Mouse (Mus musculus) hindbrain, embryonic 16.5 days (tissue): Measurements from ENCODE around the gene Fasl. TPM values are rescaled to one million over a fixed set of nuclear protein-coding genes. Genes with fewer than 3 reads are reported as not detected.

Source experiments
- ATAC-seq: fragments of 200-750 bp; cut with Nextera tagmentation; 2 replicates; pipeline ENCODE4 v1.8.0; 2017; ENCODE audit warnings: moderate TSS enrichment, moderate library complexity
- H3K27ac ChIP-seq: fragments of 300-500 bp; sonication (generic); 2 replicates; pipeline ENCODE4 v1.5.1; 2014; ENCODE audit warnings: low read depth, mild to moderate bottlenecking, control low read depth, low read length, moderate library complexity
- H3K27me3 ChIP-seq: fragments of 300-500 bp; sonication (generic); replicated peaks from 2 replicates; pipeline ENCODE4 v1.6.1; 2014; ENCODE audit warnings: low read length; ENCODE audit not compliant: control insufficient read depth, insufficient read depth
- H3K36me3 ChIP-seq: fragments of 300-500 bp; sonication (generic); 2 replicates; pipeline ENCODE4 v1.6.1; 2014; ENCODE audit warnings: mild to moderate bottlenecking, low read length, moderate library complexity, mixed read lengths; ENCODE audit not compliant: control insufficient read depth, insufficient read depth
- H3K4me1 ChIP-seq: fragments of 300-500 bp; sonication (generic); 2 replicates; pipeline ENCODE4 v1.6.1; 2014; ENCODE audit warnings: low read depth, low read length; ENCODE audit not compliant: control insufficient read depth, insufficient read depth
- H3K4me2 ChIP-seq: fragments of 300-500 bp; sonication (generic); 2 replicates; pipeline ENCODE4 v1.6.1; 2014; ENCODE audit warnings: mild to moderate bottlenecking, low read length, control low read depth, moderate library complexity
- H3K4me3 ChIP-seq: fragments of 300-500 bp; sonication (generic); 2 replicates; pipeline ENCODE4 v1.5.1; 2014; ENCODE audit warnings: mild to moderate bottlenecking, low read length, control low read depth, moderate library complexity
- H3K9ac ChIP-seq: fragments of 300-500 bp; sonication (generic); 2 replicates; pipeline ENCODE4 v1.6.1; 2014; ENCODE audit warnings: low read depth, mild to moderate bottlenecking, control low read depth, low read length, moderate library complexity
- H3K9me3 ChIP-seq: fragments of 300-500 bp; sonication (generic); 2 replicates; pipeline ENCODE4 v1.6.1; 2014; ENCODE audit warnings: mild to moderate bottlenecking, low read length, moderate library complexity; ENCODE audit not compliant: control insufficient read depth
- WGBS: fragments of 180-500 bp; shearing (Covaris S2); extraction: QIAGEN DNeasy Blood & Tissue Kit; methylation state at CpG from one replicate; pipeline ENCODE4 v1.1.7; 2014; 5-methylcytosine and 5-hydroxymethylcytosine counted together
- polyA plus RNA-seq: library from polyadenylated mRNA; unstranded; fragments of >200 nt; fragmentation: Nextera tagmentation; extraction: Ambion mirVana; gene quantifications from 2 replicates; pipeline ENCODE4 v1.2.1, GENCODE M21; 2015

Gene Fasl
- polyA plus RNA-seq, 1 experiment from 2014 or later, result 0.08 TPM

- Histone ChIP-seq H3K27me3 (no peaks in the 10 kb centered on the region), H3K36me3 (no peaks in the 10 kb centered on the region), H3K9ac (no peak overlapping the region), H3K4me3 (no peak overlapping the region), H3K4me2 (no peak overlapping the region), H3K4me1 (no peaks in the 10 kb centered on the region), H3K9me3 (no peaks in the 10 kb centered on the region), H3K27ac (no peak overlapping the region)
- ATAC-seq, result no peak
- WGBS, result 55% methylated on average over 8 of the region's 8 CpGs
Measured at GRCm38 (mm10) chr1:161748138-161748537, 40.2 kb downstream of the Fasl start.

- ATAC-seq, result no peak
- no peak overlapping the region for H3K4me2 ChIP-seq
- no peaks in the 10 kb centered on the region for H3K36me3 ChIP-seq
- H3K9me3 ChIP-seq, result no peaks in the 10 kb centered on the region
- WGBS, result 85% methylated on average over 25 of the region's 25 CpGs
- H3K27ac ChIP-seq, result no peak overlapping the region
- no peak overlapping the region for H3K4me3 ChIP-seq
- no peaks in the 10 kb centered on the region for H3K27me3 ChIP-seq
- no peaks in the 10 kb centered on the region for H3K4me1 ChIP-seq
- H3K9ac ChIP-seq, result no peak overlapping the region
Measured at GRCm38 (mm10) chr1:161746542-161747302, 41.6 kb downstream of the Fasl start.

DNA sequence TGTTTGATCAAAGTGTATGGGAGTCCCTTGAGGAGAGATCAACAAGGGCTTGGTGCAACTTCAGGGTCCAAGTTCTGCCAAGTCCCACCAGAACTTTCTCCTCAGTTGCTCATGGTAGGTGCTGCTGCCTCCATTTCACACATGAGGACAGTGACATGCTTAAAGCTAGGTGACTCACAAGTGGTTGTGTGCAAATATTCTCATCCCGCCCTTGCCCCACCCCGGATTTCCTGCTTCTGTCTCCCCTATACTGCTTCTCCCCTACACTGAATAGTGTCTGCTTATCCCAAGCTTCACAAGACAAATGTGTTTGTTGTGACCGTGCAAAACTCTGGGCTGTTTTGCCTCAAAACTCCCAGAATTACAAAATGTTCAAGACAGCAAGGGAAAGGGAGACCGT, 43.4 kb downstream of the Fasl start:
- no peak for ATAC-seq
- no peak overlapping the region for H3K9ac ChIP-seq
- H3K27ac ChIP-seq, result no peak overlapping the region
- 93% methylated on average over 4 of the region's 4 CpGs for WGBS
- no peak overlapping the region for H3K4me3 ChIP-seq
- H3K9me3 ChIP-seq, result no peaks in the 10 kb centered on the region
- H3K36me3 ChIP-seq, result no peaks in the 10 kb centered on the region
- H3K4me2 ChIP-seq, result no peak overlapping the region
- no peaks in the 10 kb centered on the region for H3K4me1 ChIP-seq
- H3K27me3 ChIP-seq, result no peaks in the 10 kb centered on the region

DNA sequence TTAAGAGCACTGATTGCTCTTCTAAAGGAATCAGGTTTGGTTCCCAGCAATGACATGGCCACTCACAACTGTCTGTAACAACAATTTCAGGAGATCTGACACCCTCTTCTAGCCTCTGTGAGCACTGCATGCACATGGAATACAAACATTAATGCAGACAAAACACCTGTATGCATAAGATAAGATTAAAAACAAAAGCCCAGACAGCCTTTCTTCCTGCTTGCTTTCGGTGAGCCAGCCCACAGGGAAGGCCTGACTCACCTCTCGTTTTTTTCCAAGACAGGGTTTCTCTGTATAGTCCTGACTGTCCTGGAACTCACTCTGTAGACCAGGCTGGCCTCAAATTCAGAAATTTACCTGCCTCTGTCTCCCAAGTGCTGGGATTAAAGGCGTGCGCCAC, 44.1 kb downstream of the Fasl start:
- Histone ChIP-seq H3K36me3 (no peaks in the 10 kb centered on the region), H3K27me3 (no peaks in the 10 kb centered on the region), H3K4me3 (no peak overlapping the region), H3K9ac (no peak overlapping the region), H3K4me2 (no peak overlapping the region), H3K27ac (no peak overlapping the region), H3K4me1 (no peaks in the 10 kb centered on the region), H3K9me3 (no peaks in the 10 kb centered on the region)
- WGBS, result 88% methylated on average over 4 of the region's 4 CpGs
- ATAC-seq, result no peak

GRCm38 (mm10) chr1:161742481-161743267, 45.6 kb downstream of the Fasl start:
- H3K4me2 ChIP-seq, result no peak overlapping the region
- no peaks in the 10 kb centered on the region for H3K36me3 ChIP-seq
- no peaks in the 10 kb centered on the region for H3K4me1 ChIP-seq
- no peak for ATAC-seq
- H3K9ac ChIP-seq, result no peak overlapping the region
- H3K9me3 ChIP-seq, result no peaks in the 10 kb centered on the region
- WGBS, result 91% methylated on average over 16 of the region's 16 CpGs
- no peak overlapping the region for H3K27ac ChIP-seq
- no peak overlapping the region for H3K4me3 ChIP-seq
- H3K27me3 ChIP-seq, result no peaks in the 10 kb centered on the region

DNA sequence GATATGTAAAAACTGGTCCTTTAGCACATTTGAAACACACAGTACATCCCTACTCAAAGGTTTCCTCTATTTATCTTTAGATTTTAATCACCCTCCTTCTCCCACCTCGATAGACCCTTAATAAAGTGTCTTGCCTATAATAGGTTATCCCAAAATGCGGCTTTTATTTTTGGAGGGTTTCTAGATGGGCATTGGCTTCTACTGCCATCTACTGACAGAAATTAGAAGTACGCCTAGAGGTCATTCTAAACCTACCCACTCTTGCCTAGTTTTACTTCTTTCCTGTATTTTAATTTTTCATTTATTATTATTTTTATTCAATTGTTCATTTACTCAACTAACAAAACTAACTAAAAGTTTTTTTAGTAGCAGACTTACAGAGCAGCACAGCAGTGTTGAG, 51.4 kb downstream of the Fasl start:
- no peak overlapping the region for H3K9ac ChIP-seq
- 8% methylated on average over 3 of the region's 3 CpGs for WGBS
- ATAC-seq, result 0 out of 2 replicates have a peak, but pooled peaks have one; percentile 64
- no peak overlapping the region for H3K27ac ChIP-seq
- H3K4me3 ChIP-seq, result no peak overlapping the region
- no peak overlapping the region for H3K4me2 ChIP-seq
- no peaks in the 10 kb centered on the region for H3K27me3 ChIP-seq
- no peaks in the 10 kb centered on the region for H3K9me3 ChIP-seq
- H3K4me1 ChIP-seq, result no peaks in the 10 kb centered on the region
- no peaks in the 10 kb centered on the region for H3K36me3 ChIP-seq

DNA sequence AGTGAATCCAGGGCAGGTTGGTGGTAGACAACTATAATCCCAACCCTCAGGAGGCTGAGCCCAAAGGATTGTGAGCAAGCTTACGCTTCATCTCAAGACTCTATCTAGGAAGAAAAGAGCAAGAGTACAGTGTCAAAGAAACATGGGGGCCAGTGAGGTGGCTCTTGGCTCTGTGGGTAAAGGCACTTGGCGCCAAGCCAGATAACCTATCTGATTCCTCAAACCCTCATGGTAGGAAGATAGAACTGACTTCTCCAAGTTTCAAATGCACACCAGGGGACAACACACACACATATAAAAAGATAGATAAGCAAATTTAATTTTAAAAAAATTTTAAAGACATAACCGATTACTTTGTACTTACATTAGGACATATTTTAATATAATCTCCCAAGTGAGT, 52.0 kb downstream of the Fasl start:
- no peak overlapping the region for H3K4me3 ChIP-seq
- H3K27ac ChIP-seq, result no peak overlapping the region
- H3K9ac ChIP-seq, result no peak overlapping the region
- no peak for ATAC-seq
- no peaks in the 10 kb centered on the region for H3K27me3 ChIP-seq
- no peaks in the 10 kb centered on the region for H3K36me3 ChIP-seq
- 89% methylated on average over 3 of the region's 3 CpGs for WGBS
- H3K4me2 ChIP-seq, result no peak overlapping the region
- H3K4me1 ChIP-seq, result no peaks in the 10 kb centered on the region
- H3K9me3 ChIP-seq, result no peaks in the 10 kb centered on the region

DNA sequence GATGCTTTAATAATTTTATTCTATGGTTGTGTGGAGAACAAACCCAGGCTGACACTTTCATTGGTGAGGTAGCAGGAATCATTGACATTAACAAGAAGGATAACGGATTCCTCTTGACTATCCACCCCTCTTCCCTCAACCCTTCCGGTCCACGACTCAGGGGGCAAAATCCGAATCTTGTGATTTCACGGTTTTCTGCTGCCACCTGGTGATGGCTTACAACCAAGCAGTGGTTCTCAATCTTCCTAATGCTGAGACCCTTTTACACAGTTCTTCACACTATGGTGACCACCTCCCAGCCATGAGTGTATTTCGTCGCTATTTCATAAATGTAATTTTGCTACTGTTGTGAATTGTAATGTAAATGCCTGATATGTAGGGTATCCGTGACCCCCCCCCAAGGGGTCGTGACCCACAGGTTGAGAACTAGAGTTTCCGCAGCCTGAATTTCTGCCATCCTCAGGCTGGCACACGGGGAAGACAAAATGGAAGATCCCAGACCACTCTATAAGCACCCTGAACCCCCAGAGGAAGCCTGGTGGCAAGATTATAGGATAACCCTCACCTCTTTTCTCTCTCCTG, 52.7 kb downstream of the Fasl start:
- Histone ChIP-seq H3K9me3 (no peaks in the 10 kb centered on the region), H3K4me2 (no peak overlapping the region), H3K27me3 (no peaks in the 10 kb centered on the region), H3K4me1 (no peaks in the 10 kb centered on the region), H3K9ac (no peak overlapping the region), H3K4me3 (no peak overlapping the region), H3K27ac (no peak overlapping the region), H3K36me3 (no peaks in the 10 kb centered on the region)
- peak; percentile 48; the same call in 1 of the 2 replicates for ATAC-seq
- 59% methylated on average over 11 of the region's 11 CpGs for WGBS

GRCm38 (mm10) chr1:161734741-161735211, 53.5 kb downstream of the Fasl start:
- 85% methylated on average over 14 of the region's 14 CpGs for WGBS
- Histone ChIP-seq H3K27me3 (no peaks in the 10 kb centered on the region), H3K4me3 (no peak overlapping the region), H3K9ac (no peak overlapping the region), H3K27ac (no peak overlapping the region), H3K4me1 (no peaks in the 10 kb centered on the region), H3K4me2 (no peak overlapping the region), H3K36me3 (no peaks in the 10 kb centered on the region), H3K9me3 (no peaks in the 10 kb centered on the region)
- ATAC-seq, result no peak
